Mouse (Mus musculus) intestine, embryonic 14.5 days (tissue): ENCODE measurements at regions not wholly inside any gene's neighbourhood (a gene's known extent, or its start where the extent isn't known, plus 50 kb on each side); places are given as distances from the start of the nearest gene placed in this dataset.
A peak's percentile ranks its signal among the peaks of the same experiment; 100 is the strongest.

ENCODE experiments used
- ATAC-seq: fragments of 200-750 bp; cut with Nextera tagmentation; replicated peaks from 2 replicates; pipeline ENCODE4 v1.8.0; 2017; ENCODE audit warnings: low read depth, moderate number of reproducible peaks, moderate TSS enrichment, moderate library complexity; ENCODE audit not compliant: low FRiP score, low TSS enrichment
- DNase-seq: peaks from one replicate; pipeline ENCODE4 v3.0.0-alpha.2; 2018; ENCODE audit warnings: low spot score
- H3K27ac ChIP-seq: fragments of 300-500 bp; sonication (generic); 2 replicates; pipeline ENCODE4 v1.5.1; 2014; ENCODE audit warnings: low read depth, mild to moderate bottlenecking, control low read depth
- H3K27me3 ChIP-seq: fragments of 300-500 bp; sonication (generic); replicated peaks from 2 replicates; pipeline ENCODE4 v1.6.1; 2014; ENCODE audit warnings: low read length, control low read depth; ENCODE audit not compliant: control insufficient read depth, insufficient read depth
- H3K36me3 ChIP-seq: fragments of 300-500 bp; sonication (generic); 2 replicates; pipeline ENCODE4 v1.6.1; 2014; ENCODE audit warnings: low read length, control low read depth; ENCODE audit not compliant: control insufficient read depth, insufficient read depth
- H3K4me1 ChIP-seq: fragments of 300-500 bp; sonication (generic); replicated peaks from 2 replicates; pipeline ENCODE4 v1.6.1; 2014; ENCODE audit warnings: low read length, control low read depth, mixed read lengths; ENCODE audit not compliant: control insufficient read depth, insufficient read depth
- H3K4me2 ChIP-seq: fragments of 300-500 bp; sonication (generic); 2 replicates; pipeline ENCODE4 v1.6.1; 2014; ENCODE audit warnings: low read length
- H3K4me3 ChIP-seq: fragments of 300-500 bp; sonication (generic); 2 replicates; pipeline ENCODE4 v1.5.1; 2014; ENCODE audit warnings: low read depth, low read length, control low read depth, mixed read lengths
- H3K9ac ChIP-seq: fragments of 300-500 bp; sonication (generic); 2 replicates; pipeline ENCODE4 v1.6.1; 2014; ENCODE audit warnings: mild to moderate bottlenecking, low read length
- H3K9me3 ChIP-seq: fragments of 300-500 bp; sonication (generic); 2 replicates; pipeline ENCODE4 v1.6.1; 2016; ENCODE audit warnings: low read length, control low read depth; ENCODE audit not compliant: control insufficient read depth
- WGBS: fragments of 180-500 bp; shearing (Covaris S2); extraction: QIAGEN DNeasy Blood & Tissue Kit; methylation state at CpG from one replicate; pipeline ENCODE4 v1.1.7; 2014; 5-methylcytosine and 5-hydroxymethylcytosine counted together

GRCm38 (mm10) chr10:26630196-26630760, 122.9 kb upstream of the Arhgap18 start:
- Histone ChIP-seq H3K4me3 (no peak overlapping the region), H3K27me3 (no peaks in the 10 kb centered on the region), H3K4me2 (no peak overlapping the region), H3K4me1 (no peaks in the 10 kb centered on the region), H3K9me3 (no peaks in the 10 kb centered on the region), H3K27ac (no peak overlapping the region), H3K9ac (no peak overlapping the region), H3K36me3 (no peaks in the 10 kb centered on the region)
- DNase-seq (no peak), ATAC-seq (no peak)
- 74% methylated on average over 4 of the region's 4 CpGs for WGBS

GRCm38 (mm10) chr10:26632266-26632665, 121.0 kb upstream of the Arhgap18 start:
- no peak for DNase-seq
- Histone ChIP-seq H3K36me3 (no peaks in the 10 kb centered on the region), H3K9ac (no peak overlapping the region), H3K27ac (no peak overlapping the region), H3K27me3 (no peaks in the 10 kb centered on the region), H3K9me3 (no peaks in the 10 kb centered on the region), H3K4me3 (no peak overlapping the region), H3K4me1 (no peaks in the 10 kb centered on the region), H3K4me2 (no peak overlapping the region)
- WGBS = 94% methylated on average over 5 of the region's 5 CpGs
- ATAC-seq = no peak

GRCm38 (mm10) chr10:26637459-26637858, 115.8 kb upstream of the Arhgap18 start:
- Histone ChIP-seq H3K4me1 (no peaks in the 10 kb centered on the region), H3K9me3 (no peaks in the 10 kb centered on the region), H3K36me3 (no peaks in the 10 kb centered on the region), H3K27me3 (no peaks in the 10 kb centered on the region), H3K27ac (no peak overlapping the region), H3K4me3 (no peak overlapping the region), H3K4me2 (no peak overlapping the region), H3K9ac (no peak overlapping the region)
- no peak for DNase-seq
- WGBS = 63% methylated on average over 3 of the region's 3 CpGs
- ATAC-seq = no peak

GRCm38 (mm10) chr10:26638056-26638455, 115.2 kb upstream of the Arhgap18 start:
- ATAC-seq (no peak), DNase-seq (no peak)
- H3K9ac ChIP-seq = no peak overlapping the region
- no peaks in the 10 kb centered on the region for H3K27me3 ChIP-seq
- WGBS = 66% methylated on average over 4 of the region's 4 CpGs
- no peak overlapping the region for H3K4me2 ChIP-seq
- H3K27ac ChIP-seq = no peak overlapping the region
- no peaks in the 10 kb centered on the region for H3K36me3 ChIP-seq
- H3K4me1 ChIP-seq = no peaks in the 10 kb centered on the region
- no peaks in the 10 kb centered on the region for H3K9me3 ChIP-seq
- no peak overlapping the region for H3K4me3 ChIP-seq

GRCm38 (mm10) chr10:26639118-26639517, 114.1 kb upstream of the Arhgap18 start:
- 81% methylated on average over 3 of the region's 3 CpGs for WGBS
- Histone ChIP-seq H3K9me3 (no peaks in the 10 kb centered on the region), H3K36me3 (no peaks in the 10 kb centered on the region), H3K4me3 (no peak overlapping the region), H3K9ac (no peak overlapping the region), H3K4me1 (no peaks in the 10 kb centered on the region), H3K27me3 (no peaks in the 10 kb centered on the region), H3K27ac (no peak overlapping the region), H3K4me2 (no peak overlapping the region)
- no peak for DNase-seq
- ATAC-seq = no peak

- H3K27ac ChIP-seq = no peak overlapping the region
- H3K27me3 ChIP-seq = no peaks in the 10 kb centered on the region
- no peak overlapping the region for H3K4me2 ChIP-seq
- no peak overlapping the region for H3K9ac ChIP-seq
- no peaks in the 10 kb centered on the region for H3K36me3 ChIP-seq
- no peak for ATAC-seq
- H3K4me3 ChIP-seq = no peak overlapping the region
- whole genome bisulfite sequencing = 67% methylated on average over 1 of the region's 1 CpGs
- no peaks in the 10 kb centered on the region for H3K4me1 ChIP-seq
- no peak for DNase-seq
- no peaks in the 10 kb centered on the region for H3K9me3 ChIP-seq
These were observed 100.1 kb upstream of the Arhgap18 start for GRCm38 (mm10) chr10:26653103-26653502.

GRCm38 (mm10) chr10:26664270-26664669, 89.0 kb upstream of the Arhgap18 start:
- DNase-seq (no peak), ATAC-seq (no peak)
- no peak overlapping the region for H3K27ac ChIP-seq
- H3K36me3 ChIP-seq = no peaks in the 10 kb centered on the region
- H3K4me3 ChIP-seq = no peak overlapping the region
- H3K4me1 ChIP-seq = no peaks in the 10 kb centered on the region
- H3K4me2 ChIP-seq = no peak overlapping the region
- H3K9me3 ChIP-seq = no peaks in the 10 kb centered on the region
- H3K27me3 ChIP-seq = no peaks in the 10 kb centered on the region
- no peak overlapping the region for H3K9ac ChIP-seq

GRCm38 (mm10) chr10:26679500-26680227, 73.6 kb upstream of the Arhgap18 start:
- ATAC-seq (no peak), DNase-seq (no peak)

GRCm38 (mm10) chr10:26694761-26695160, 58.5 kb upstream of the Arhgap18 start:
- Histone ChIP-seq H3K36me3 (no peaks in the 10 kb centered on the region), H3K9me3 (no peaks in the 10 kb centered on the region), H3K27ac (no peak overlapping the region), H3K4me2 (peak overlapping the region; percentile 75; the same call in 1 of the 2 replicates), H3K4me3 (no peak overlapping the region), H3K27me3 (peaks cover 9% of the 10 kb centered on the region), H3K9ac (no peak overlapping the region), H3K4me1 (no peaks in the 10 kb centered on the region; the same call in 1 of the 2 replicates)
- 82% methylated on average over 2 of the region's 2 CpGs for WGBS
- ATAC-seq (no peak), DNase-seq (no peak)

More at GRCm38 (mm10) chr10:26679500-26680227, 73.6 kb upstream of the Arhgap18 start:
- WGBS = 53% methylated on average over 4 of the region's 4 CpGs
- Histone ChIP-seq H3K9me3 (no peaks in the 10 kb centered on the region), H3K9ac (no peak overlapping the region), H3K36me3 (no peaks in the 10 kb centered on the region), H3K4me3 (no peak overlapping the region), H3K4me1 (no peaks in the 10 kb centered on the region), H3K27me3 (no peaks in the 10 kb centered on the region), H3K4me2 (no peak overlapping the region), H3K27ac (no peak overlapping the region)
